8 mouse cellular contexts compared by ENCODE assay signal in genomic region chr7:98524401-98524800, GRCm38 (mm10). TPM values are rescaled to one million over a fixed set of nuclear protein-coding genes. Genes with fewer than 3 reads are reported as not detected.
DNase-seq lines count a peak whose midpoint lies in the region; ATAC-seq and TF ChIP-seq lines count a peak whose summit lies in the region.
"Had no signal": no experiment of that assay in that cellular context is flagged by ENCODE, and none has a peak within 500 bp of the region (broad histone marks: within the 10 kb centered on the region; RNA-seq: fewer than 3 reads in every experiment).

No protein-coding gene starts in this region.

- H3K9me3 ChIP-seq in heart, postnatal 0 days (replicated peaks; ENCODE audit: control insufficient read depth, low read length), result no peaks in the 10 kb centered on the region
- no peaks in the 10 kb centered on the region for H3K9me3 ChIP-seq in midbrain, embryonic 11.5 days (ENCODE audit: control insufficient read depth, low read length)
- H3K9me3 ChIP-seq in midbrain, embryonic 14.5 days (ENCODE audit: control insufficient read depth, low read length), result no peaks in the 10 kb centered on the region
- H3K9me3 ChIP-seq in intestine, embryonic 15.5 days, result no peaks in the 10 kb centered on the region

- no peak for TF ChIP-seq CTCF in heart, postnatal 0 days (IDR thresholded peaks at IDR 0.05; ENCODE audit: low read depth)
- no peak for TF ChIP-seq CTCF in cerebellum, adult 2 months (IDR thresholded peaks at IDR 0.05; ENCODE audit: borderline replicate concordance, insufficient read depth, low read depth, low read length)

- 32% methylated on average over 6 of the region's 6 CpGs for WGBS in heart, postnatal 0 days
- WGBS in midbrain, embryonic 11.5 days, result 32% methylated on average over 6 of the region's 6 CpGs
- 23% methylated on average over 6 of the region's 6 CpGs for WGBS in midbrain, embryonic 14.5 days
- WGBS in intestine, embryonic 15.5 days, result 39% methylated on average over 6 of the region's 6 CpGs
- 33% methylated on average over 6 of the region's 6 CpGs for WGBS in cerebellum, adult 2 months

- no peak overlapping the region for H3K9ac ChIP-seq in heart, postnatal 0 days (replicated peaks; ENCODE audit: low read depth, low read length)
- H3K9ac ChIP-seq in midbrain, embryonic 11.5 days (ENCODE audit: low read length), result no peak overlapping the region
- no peak overlapping the region for H3K9ac ChIP-seq in midbrain, embryonic 14.5 days (replicated peaks; ENCODE audit: low read length)
- no peak overlapping the region for H3K9ac ChIP-seq in intestine, embryonic 15.5 days

- peak overlapping the region; percentile 71; the same call in 1 of the 2 replicates for H3K27ac ChIP-seq in heart, postnatal 0 days (ENCODE audit: low read depth)
- H3K27ac ChIP-seq in midbrain, embryonic 11.5 days (ENCODE audit: low read depth, low read length), result no peak overlapping the region
- no peak overlapping the region for H3K27ac ChIP-seq in midbrain, embryonic 14.5 days (replicated peaks; ENCODE audit: low read depth, low read length)
- H3K27ac ChIP-seq in intestine, embryonic 15.5 days, result peak overlapping the region; percentile 84
- H3K27ac ChIP-seq in cerebellum, adult 2 months (ENCODE audit: insufficient read depth, low read length), result no peak overlapping the region

- H3K4me3 ChIP-seq in heart, postnatal 0 days (ENCODE audit: low read depth, low read length), result no peak overlapping the region
- no peak overlapping the region for H3K4me3 ChIP-seq in midbrain, embryonic 11.5 days (ENCODE audit: low read depth, low read length)
- no peak overlapping the region for H3K4me3 ChIP-seq in midbrain, embryonic 14.5 days (replicated peaks; ENCODE audit: low read depth, low read length)
- H3K4me3 ChIP-seq in intestine, embryonic 15.5 days (replicated peaks), result no peak overlapping the region
- no peak overlapping the region for H3K4me3 ChIP-seq in cerebellum, adult 2 months (replicated peaks; ENCODE audit: insufficient read depth, low read depth, low read length)

- peaks cover 34% of the 10 kb centered on the region for H3K4me1 ChIP-seq in heart, postnatal 0 days (ENCODE audit: control insufficient read depth, insufficient read depth)
- no peaks in the 10 kb centered on the region for H3K4me1 ChIP-seq in midbrain, embryonic 11.5 days (ENCODE audit: control insufficient read depth, insufficient read depth, low read length)
- no peaks in the 10 kb centered on the region for H3K4me1 ChIP-seq in midbrain, embryonic 14.5 days (ENCODE audit: control insufficient read depth, insufficient read depth, low read length)
- peaks cover 27% of the 10 kb centered on the region for H3K4me1 ChIP-seq in intestine, embryonic 15.5 days (replicated peaks)
- peaks cover 8% of the 10 kb centered on the region; the same call in 1 of the 2 replicates for H3K4me1 ChIP-seq in cerebellum, adult 2 months (ENCODE audit: control insufficient read depth, insufficient read depth, low read length)

- no peak overlapping the region for H3K4me2 ChIP-seq in heart, postnatal 0 days (ENCODE audit: low read depth, low read length)
- H3K4me2 ChIP-seq in midbrain, embryonic 11.5 days, result no peak overlapping the region
- no peak overlapping the region for H3K4me2 ChIP-seq in midbrain, embryonic 14.5 days (ENCODE audit: low read length)
- H3K4me2 ChIP-seq in intestine, embryonic 15.5 days (replicated peaks), result 0 out of 2 replicates have a peak overlapping the region, but pooled peaks have one; percentile 6

- H3K36me3 ChIP-seq in heart, postnatal 0 days (replicated peaks; ENCODE audit: control insufficient read depth, insufficient read depth, low read length), result no peaks in the 10 kb centered on the region
- H3K36me3 ChIP-seq in midbrain, embryonic 11.5 days (ENCODE audit: control insufficient read depth, insufficient read depth, low read length), result no peaks in the 10 kb centered on the region
- no peaks in the 10 kb centered on the region for H3K36me3 ChIP-seq in midbrain, embryonic 14.5 days (ENCODE audit: control insufficient read depth, insufficient read depth, low read length)
- no peaks in the 10 kb centered on the region for H3K36me3 ChIP-seq in intestine, embryonic 15.5 days

- ATAC-seq in heart, postnatal 0 days (ENCODE audit: insufficient read depth, low read depth), result no peak
- ATAC-seq in midbrain, embryonic 11.5 days (ENCODE audit: low FRiP score), result no peak
- no peak for ATAC-seq in midbrain, embryonic 14.5 days (ENCODE audit: low FRiP score, low TSS enrichment)
- ATAC-seq in intestine, embryonic 15.5 days, result no peak

- no peak for DNase-seq in heart, postnatal 0 days (ENCODE audit: low spot score)
- no peak for DNase-seq in heart, adult 9 months (ENCODE audit: low spot score in 2 of 2)
- peak; percentile 65 for DNase-seq in midbrain, embryonic 11.5 days (ENCODE audit: low spot score, missing footprints)
- DNase-seq in midbrain, embryonic 14.5 days, result no peak
- no peak for DNase-seq in urinary bladder, adult 18-20 months (ENCODE audit: low spot score in 2 of 2)
- no peak for DNase-seq in cerebellum, adult 2 months

- no peaks in the 10 kb centered on the region for H3K27me3 ChIP-seq in heart, postnatal 0 days (ENCODE audit: control insufficient read depth, insufficient read depth, low read length)
- no peaks in the 10 kb centered on the region for H3K27me3 ChIP-seq in midbrain, embryonic 11.5 days (ENCODE audit: control insufficient read depth, insufficient read depth, low read length)
- no peaks in the 10 kb centered on the region for H3K27me3 ChIP-seq in midbrain, embryonic 14.5 days (ENCODE audit: control insufficient read depth, insufficient read depth, low read length)
- H3K27me3 ChIP-seq in intestine, embryonic 15.5 days (replicated peaks), result no peaks in the 10 kb centered on the region
- no peaks in the 10 kb centered on the region for H3K27me3 ChIP-seq in cerebellum, adult 2 months (ENCODE audit: control insufficient read depth, insufficient read depth, low read length)

- no peak for TF ChIP-seq EP300 in heart, postnatal 0 days (IDR thresholded peaks at IDR 0.05; ENCODE audit: low read depth)

- TF ChIP-seq POLR2A in cerebellum, adult 2 months (IDR thresholded peaks at IDR 0.05; ENCODE audit: borderline replicate concordance, insufficient read depth, low read length), result no peak

RNA-seq across cellular contexts. Expression of gene Lrrc32, which starts 35.3 kb away (rescaled TPM):
- 10.3 and 11.4 TPM in 2 replicates for total RNA-seq in heart, postnatal 0 days (2014; rRNA removed; ENCODE audit: low replicate concordance)
- 4.6 and 5.7 TPM in 2 replicates for polyA plus RNA-seq in heart, postnatal 0 days (2015; fragmentation: Nextera tagmentation; extraction: Ambion mirVana)
- 4.3 TPM in 2 replicates for polyA plus RNA-seq in midbrain, embryonic 11.5 days (2014; fragmentation: Nextera tagmentation; extraction: Ambion mirVana)
- polyA plus RNA-seq in midbrain, embryonic 14.5 days (2014; fragmentation: Nextera tagmentation; extraction: Ambion mirVana), result 1.6 and 4.2 TPM in 2 replicates
- polyA plus RNA-seq in intestine, embryonic 15.5 days (2015; fragmentation: Nextera tagmentation; extraction: Ambion mirVana), result 12.4 and 12.5 TPM in 2 replicates
- polyA plus RNA-seq in cerebellum, adult 2 months (2012; rRNA removed), result 2.2 and 2.5 TPM in 2 replicates
- total RNA-seq: MEL had no signal

Comparison
In these comparisons a context has a peak if more than half of its experiments do, and no peak if none do; other contexts are left out.
1. H3K27ac ChIP-seq: peak in heart, postnatal 0 days (single experiment) and intestine, embryonic 15.5 days (single experiment); none in midbrain, embryonic 11.5 days (single experiment), midbrain, embryonic 14.5 days (single experiment) and cerebellum, adult 2 months (single experiment).